8 mouse cellular contexts compared by ENCODE assay signal in genomic region chr4:149854770-149855169, GRCm38 (mm10).
A peak's percentile ranks its signal among the peaks of the same experiment; 100 is the strongest.
DNase-seq lines count a peak whose midpoint lies in the region; ATAC-seq and TF ChIP-seq lines count a peak whose summit lies in the region.

No protein-coding gene starts in this region.

- peak; percentile 37 for ATAC-seq in megakaryocyte-erythroid progenitor cell, adult 5-6 weeks (replicated peaks; ENCODE audit: low FRiP score, low TSS enrichment, poor library complexity, severe bottlenecking)

- 44% methylated on average over 9 of the region's 9 CpGs for WGBS in heart, embryonic 10.5 days
- WGBS in hindbrain, embryonic 10.5 days: 66% methylated on average over 9 of the region's 9 CpGs

- H3K4me3 ChIP-seq in heart, embryonic 10.5 days: peak overlapping the region; percentile 53
- H3K4me3 ChIP-seq in ES-Bruce4 (ENCODE audit: low read depth, low read length): peak overlapping the region; percentile 28
- H3K4me3 ChIP-seq in hindbrain, embryonic 10.5 days: peak overlapping the region; percentile 52

- no peak for TF ChIP-seq POLR2A in ES-Bruce4 (IDR thresholded peaks at IDR 0.05; ENCODE audit: insufficient read depth, low read length)

- no peaks in the 10 kb centered on the region for H3K9me3 ChIP-seq in heart, embryonic 10.5 days
- no peaks in the 10 kb centered on the region for H3K9me3 ChIP-seq in ES-Bruce4 (replicated peaks; ENCODE audit: control insufficient read depth, insufficient read depth, low read length, poor library complexity, severe bottlenecking)
- H3K9me3 ChIP-seq in hindbrain, embryonic 10.5 days: no peaks in the 10 kb centered on the region

- peak overlapping the region; percentile 62; the same call in 1 of the 2 replicates for H3K27ac ChIP-seq in heart, embryonic 10.5 days
- no peak overlapping the region for H3K27ac ChIP-seq in ES-Bruce4 (ENCODE audit: insufficient read depth, low read length)
- peak overlapping the region; percentile 73 for H3K27ac ChIP-seq in hindbrain, embryonic 10.5 days

- DNase-seq in heart, embryonic 10.5 days (ENCODE audit: low spot score): no peak
- no peak for DNase-seq in heart, postnatal 4 days
- no peak for DNase-seq in hindbrain, embryonic 10.5 days (ENCODE audit: low spot score)
- no peak for DNase-seq in retina, postnatal 1 day
- no peak for DNase-seq in right cerebral cortex, postnatal 25 days
- no peak for DNase-seq in left cerebral cortex, adult 11 months (ENCODE audit: low spot score)

- peaks cover 32% of the 10 kb centered on the region for H3K4me1 ChIP-seq in heart, embryonic 10.5 days
- no peaks in the 10 kb centered on the region for H3K4me1 ChIP-seq in ES-Bruce4 (ENCODE audit: control insufficient read depth, insufficient read depth, low read length)
- peaks cover 33% of the 10 kb centered on the region for H3K4me1 ChIP-seq in hindbrain, embryonic 10.5 days (replicated peaks)

- no peaks in the 10 kb centered on the region; the same call in 1 of the 2 replicates for H3K27me3 ChIP-seq in heart, embryonic 10.5 days (ENCODE audit: insufficient read depth, poor library complexity, severe bottlenecking)
- no peaks in the 10 kb centered on the region for H3K27me3 ChIP-seq in ES-Bruce4 (ENCODE audit: control insufficient read depth, insufficient read depth, low read length, poor library complexity, severe bottlenecking)
- 0 out of 2 replicates have a peak, but pooled peaks cover 7% of the 10 kb centered on the region for H3K27me3 ChIP-seq in hindbrain, embryonic 10.5 days (ENCODE audit: insufficient read depth, poor library complexity, severe bottlenecking)

- TF ChIP-seq CTCF in ES-Bruce4 (IDR thresholded peaks at IDR 0.05; ENCODE audit: low read depth, low read length): no peak

- no peak for TF ChIP-seq EP300 in ES-Bruce4 (IDR thresholded peaks at IDR 0.05; ENCODE audit: insufficient read depth, low read depth, low read length)

- H3K36me3 ChIP-seq in heart, embryonic 10.5 days: no peaks in the 10 kb centered on the region
- no peaks in the 10 kb centered on the region for H3K36me3 ChIP-seq in ES-Bruce4 (ENCODE audit: control insufficient read depth, insufficient read depth, low read length, poor library complexity, severe bottlenecking)
- H3K36me3 ChIP-seq in hindbrain, embryonic 10.5 days: no peaks in the 10 kb centered on the region

- no peak overlapping the region for H3K9ac ChIP-seq in ES-Bruce4 (ENCODE audit: low read depth, poor library complexity, severe bottlenecking)
